8 mouse cellular contexts compared by ENCODE assay signal in the genomic region with DNA sequence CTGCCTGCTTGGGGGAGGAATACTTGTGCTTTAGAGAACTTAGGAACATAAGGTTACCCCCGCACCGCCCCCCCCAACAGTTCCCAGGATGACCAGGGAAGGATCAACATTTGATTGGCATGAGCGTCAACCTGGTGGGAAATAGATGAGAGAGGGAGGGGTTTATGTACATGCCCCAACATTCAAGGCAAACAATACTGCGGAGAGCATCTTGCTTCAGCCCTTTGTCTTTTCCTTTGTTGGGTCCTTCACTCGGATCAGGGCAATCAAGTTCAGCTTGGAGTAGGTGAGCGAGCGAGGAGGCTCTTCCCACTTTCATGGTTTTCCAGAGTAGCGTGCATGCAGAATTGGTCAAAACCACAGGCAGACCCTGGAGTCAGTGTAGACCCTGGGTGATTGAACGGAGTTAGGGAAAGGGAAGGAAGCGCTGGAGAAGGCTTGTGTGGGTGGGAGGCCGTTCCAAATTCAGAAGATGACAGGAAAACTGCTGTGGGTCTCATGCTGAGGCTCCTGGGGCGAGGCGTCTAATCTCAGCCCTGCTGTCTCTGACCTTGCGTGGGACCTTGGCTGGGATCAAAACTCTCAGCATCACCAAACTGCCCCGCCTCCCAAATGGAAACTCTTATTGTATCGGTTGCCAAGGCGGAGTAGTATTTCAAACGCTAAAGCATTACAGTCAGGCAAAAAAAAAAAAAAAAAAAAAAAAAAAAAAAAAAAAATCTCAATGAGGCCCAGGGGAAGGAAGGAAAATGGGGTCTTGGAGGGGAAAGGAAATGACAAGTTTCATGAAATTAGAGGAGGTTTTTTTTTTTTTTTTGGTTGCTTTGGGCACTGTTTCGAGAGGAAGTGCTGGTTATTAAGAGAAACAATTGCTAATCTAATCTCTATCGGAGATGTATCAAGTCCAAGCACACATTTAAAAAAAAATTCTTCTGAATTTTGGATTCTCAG.
DNase-seq lines count a peak whose midpoint lies in the region; ATAC-seq lines count a peak whose summit lies in the region.

No protein-coding gene starts in this region.

- 0 out of 2 replicates have a peak, but pooled peaks cover 4% of the 10 kb centered on the region for H3K4me1 ChIP-seq in intestine, embryonic 16.5 days (ENCODE audit: control insufficient read depth, insufficient read depth, low read length)

- H3K36me3 ChIP-seq in intestine, embryonic 16.5 days (ENCODE audit: control insufficient read depth, insufficient read depth, low read length) = no peaks in the 10 kb centered on the region
- no peaks in the 10 kb centered on the region for H3K36me3 ChIP-seq in splenic B cell, adult 2 months (ENCODE audit: control insufficient read depth, insufficient read depth, low read length, poor library complexity, severe bottlenecking)

- H3K9me3 ChIP-seq in intestine, embryonic 16.5 days (ENCODE audit: control insufficient read depth, low read length) = no peaks in the 10 kb centered on the region

- H3K4me2 ChIP-seq in intestine, embryonic 16.5 days (ENCODE audit: low read depth, low read length) = peak overlapping the region; percentile 49; the same call in 1 of the 2 replicates

- H3K9ac ChIP-seq in intestine, embryonic 16.5 days (ENCODE audit: low read depth, low read length) = 0 out of 2 replicates have a peak overlapping the region, but pooled peaks have one; percentile 2

- peaks cover 3% of the 10 kb centered on the region for H3K27me3 ChIP-seq in intestine, embryonic 16.5 days (replicated peaks; ENCODE audit: control insufficient read depth, insufficient read depth, low read length)
- H3K27me3 ChIP-seq in splenic B cell, adult 2 months (ENCODE audit: control insufficient read depth, insufficient read depth, low read length, poor library complexity, severe bottlenecking) = no peaks in the 10 kb centered on the region

- 26% methylated on average over 20 of the region's 20 CpGs for WGBS in intestine, embryonic 16.5 days

- peak; percentile 86 for DNase-seq in ES-CJ7 (ENCODE audit: low read depth, low spot score)
- DNase-seq in brain, adult 2 months (ENCODE audit: low read depth, low spot score) = peak; percentile 16
- peak; percentile 56 to 67 for DNase-seq in heart, adult 18-20 months
- peak; percentile 61 for DNase-seq in lung, postnatal 36 days
- peak; percentile 80 for DNase-seq in splenic B cell, adult 2 months (ENCODE audit: low read depth, low spot score)
- no peak for DNase-seq in layer of hippocampus, adult 11-12 months (ENCODE audit: low spot score)
- no peak for DNase-seq in right cerebral cortex, adult 2 months (ENCODE audit: low spot score in 2 of 2)

- ATAC-seq in intestine, embryonic 16.5 days = no peak; the same call in 1 of the 2 replicates

- H3K4me3 ChIP-seq in intestine, embryonic 16.5 days (ENCODE audit: low read length) = peak overlapping the region; percentile 26; the same call in 1 of the 2 replicates

- no peak overlapping the region for H3K27ac ChIP-seq in intestine, embryonic 16.5 days (ENCODE audit: low read length)

Comparison
In these comparisons a context has a peak if more than half of its experiments do, and no peak if none do; other contexts are left out.
1. DNase-seq: peak in ES-CJ7 (single experiment), brain, adult 2 months (single experiment), heart, adult 18-20 months (2 of 2), lung, postnatal 36 days (single experiment) and splenic B cell, adult 2 months (single experiment); none in layer of hippocampus, adult 11-12 months (single experiment) and right cerebral cortex, adult 2 months (0 of 2).